Mouse (Mus musculus) gastrocnemius, postnatal 25 days (tissue): Measurements from ENCODE around the gene Igf2. TPM values are rescaled to one million over a fixed set of nuclear protein-coding genes. Genes with fewer than 3 reads are reported as not detected.

ENCODE experiments used
- DNase-seq: peaks from one replicate; pipeline ENCODE4 v3.0.0; 2022
- microRNA-seq, 2 experiments: library from miRNA; unstranded; fragments of <30 nt; microRNA quantifications; one replicate each; pipeline ENCODE4 v1.2.0; 2021; ENCODE audit warnings: borderline replicate concordance in 2 of 2
- total RNA-seq, 2 experiments: library from RNA; stranded (reverse); gene quantifications; 1 replicate in 1 of 2; 2 replicates in 1 of 2; pipeline ENCODE4 v1.2.3; 2021

The Igf2 gene
- total RNA-seq, 2 experiments from 2014 or later: 251 to 313 TPM

DNA sequence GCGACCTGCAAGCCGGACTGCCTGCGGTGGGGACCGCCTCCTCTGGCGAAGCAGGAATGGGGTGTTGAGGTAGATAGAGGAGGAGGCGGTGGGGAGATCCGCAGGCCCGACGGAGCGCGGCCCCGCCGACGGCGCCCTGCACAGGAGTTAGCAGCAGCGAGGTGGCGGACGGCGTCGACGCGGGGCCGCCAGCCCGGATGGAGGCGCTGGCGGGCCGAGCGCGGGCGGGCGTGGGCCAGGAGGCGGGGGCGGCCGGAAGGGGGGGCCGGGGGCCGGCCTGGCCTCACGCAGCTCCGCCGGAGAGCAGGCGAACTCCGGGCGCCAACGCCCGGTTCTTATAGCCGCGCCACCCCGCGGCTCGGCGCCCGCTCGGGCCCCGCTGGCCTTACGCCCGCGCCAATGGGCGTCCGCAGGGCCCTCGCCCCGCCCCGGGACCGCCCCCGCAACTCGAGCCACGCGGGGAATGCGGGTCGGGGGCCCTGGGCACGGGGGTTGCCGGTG is 7.4 kb downstream of the Igf2 start:
- DNase-seq: peak; percentile 52

DNA sequence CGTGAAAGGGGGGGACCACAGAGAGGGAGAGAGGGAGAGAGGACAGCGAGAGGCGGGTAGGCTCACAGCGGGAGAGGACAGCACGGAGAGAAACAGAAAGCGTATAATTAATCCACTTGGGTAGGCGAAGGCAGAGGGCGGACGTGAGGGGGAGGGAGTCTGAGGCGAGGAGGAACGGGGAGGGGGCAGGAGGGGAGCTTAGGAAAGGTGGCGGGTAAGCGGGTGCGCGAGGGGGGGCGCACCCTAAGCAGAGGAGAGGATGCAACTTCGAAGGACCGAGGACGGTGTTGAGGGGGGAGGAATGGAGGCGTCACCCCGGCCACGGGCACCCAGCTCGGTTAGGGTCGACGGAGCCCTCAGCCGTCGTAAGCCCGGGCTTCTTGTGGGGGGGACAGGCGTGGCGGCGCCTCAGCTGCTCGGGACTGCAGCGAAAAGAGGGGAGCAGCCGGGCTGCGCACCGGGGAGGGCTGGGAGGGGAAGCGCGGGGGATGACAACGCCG is 7.9 kb downstream of the Igf2 start:
- DNase-seq: no peak

DNA sequence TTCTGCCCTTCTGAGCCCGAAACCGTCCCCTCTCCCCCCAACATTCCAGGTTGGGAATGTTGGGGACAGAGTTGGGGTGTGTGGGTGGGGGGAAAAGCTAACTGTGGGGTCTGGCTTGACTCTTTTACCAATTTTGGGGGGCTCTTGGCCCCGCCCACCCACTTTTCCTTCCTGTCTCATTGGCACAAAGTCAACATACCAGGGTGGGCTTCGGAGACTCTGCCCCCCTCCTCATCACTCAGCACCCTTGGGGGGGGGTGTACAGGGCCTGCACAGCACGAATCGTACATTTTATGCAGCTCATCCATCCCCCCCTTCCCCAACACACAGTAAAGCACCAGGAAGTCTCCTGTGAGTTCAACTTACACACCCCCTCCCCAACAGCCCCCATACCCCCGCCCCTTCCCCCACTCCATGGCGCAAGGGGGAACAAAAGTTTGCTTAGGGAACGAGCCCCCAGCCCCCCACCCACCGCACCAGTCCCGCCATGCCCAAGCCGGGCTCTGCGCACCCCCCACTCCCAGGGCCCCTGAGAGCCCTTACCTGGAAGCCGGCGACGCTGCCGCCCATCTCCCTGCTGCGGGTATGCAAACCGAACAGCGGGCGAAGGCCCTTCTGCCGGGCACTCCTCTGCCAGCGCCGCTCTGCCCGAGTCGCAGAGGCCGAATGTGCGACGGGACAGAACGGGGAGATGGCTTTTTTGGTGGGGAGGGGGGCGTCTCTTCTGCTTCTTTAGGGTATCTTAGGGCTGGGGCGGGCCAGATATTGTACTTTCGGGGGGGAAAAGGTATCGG is 8.6 kb downstream of the Igf2 start:
- DNase-seq: no peak

DNA sequence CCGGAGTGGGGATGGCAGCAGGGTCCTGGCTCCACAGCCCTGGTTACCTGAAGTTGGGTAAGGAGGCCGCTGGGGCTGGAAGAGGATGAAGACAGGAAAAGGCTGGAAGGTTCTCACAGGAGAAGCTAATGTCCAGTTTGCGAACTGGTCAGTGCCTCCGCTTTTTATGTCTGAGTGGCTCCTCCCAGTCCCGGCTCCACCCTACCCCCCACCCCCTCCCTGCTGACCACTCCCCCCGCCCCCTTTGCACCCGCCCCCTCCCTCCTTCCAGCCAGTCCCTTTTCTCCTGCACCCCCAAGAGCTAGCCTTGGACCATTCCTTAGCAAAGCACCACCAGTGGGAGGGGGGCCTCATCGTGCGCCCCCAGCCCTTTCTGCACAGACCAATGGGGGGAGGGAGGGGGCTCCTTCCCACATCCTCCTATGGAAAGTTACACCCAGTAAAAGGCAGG is 9.2 kb downstream of the Igf2 start:
- no peak for DNase-seq

DNA sequence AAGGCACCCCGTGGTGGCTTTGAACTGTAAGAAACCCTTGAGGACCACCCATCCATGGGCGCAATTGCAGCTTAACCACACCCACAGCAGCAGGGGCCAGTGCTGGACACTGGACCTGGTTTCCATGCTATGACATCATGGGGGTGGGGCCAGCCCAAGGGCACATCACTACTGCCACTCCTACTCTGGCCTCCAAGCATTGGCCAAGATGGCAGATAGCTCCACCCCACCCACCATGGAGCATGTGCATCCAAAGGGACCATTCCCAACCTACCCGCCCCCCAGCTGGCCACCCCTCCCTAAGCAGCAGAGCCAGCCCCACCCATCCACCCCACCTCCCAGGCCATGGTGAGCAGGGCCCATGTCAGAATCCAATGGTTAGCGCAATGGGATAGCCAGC is 10.6 kb downstream of the Igf2 start:
- DNase-seq: no peak

DNA sequence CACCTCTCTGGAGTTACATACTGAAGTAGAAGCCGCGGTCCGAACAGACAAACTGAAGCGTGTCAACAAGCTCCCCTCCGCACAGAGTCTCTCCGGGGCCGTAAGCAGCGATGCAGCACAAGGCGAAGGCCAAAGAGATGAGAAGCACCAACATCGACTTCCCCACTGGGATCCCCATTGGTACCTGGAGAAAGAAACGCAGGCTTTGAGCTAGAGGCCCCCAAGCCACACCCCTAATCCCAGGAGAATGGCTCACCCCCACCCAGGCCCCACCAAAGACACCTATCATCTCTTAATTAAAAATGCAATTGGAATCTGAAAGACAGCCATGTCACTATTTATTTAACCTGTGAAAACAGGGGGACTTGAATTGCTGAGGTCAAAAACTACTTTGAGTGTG is 11.0 kb downstream of the Igf2 start:
- no peak for DNase-seq

DNA sequence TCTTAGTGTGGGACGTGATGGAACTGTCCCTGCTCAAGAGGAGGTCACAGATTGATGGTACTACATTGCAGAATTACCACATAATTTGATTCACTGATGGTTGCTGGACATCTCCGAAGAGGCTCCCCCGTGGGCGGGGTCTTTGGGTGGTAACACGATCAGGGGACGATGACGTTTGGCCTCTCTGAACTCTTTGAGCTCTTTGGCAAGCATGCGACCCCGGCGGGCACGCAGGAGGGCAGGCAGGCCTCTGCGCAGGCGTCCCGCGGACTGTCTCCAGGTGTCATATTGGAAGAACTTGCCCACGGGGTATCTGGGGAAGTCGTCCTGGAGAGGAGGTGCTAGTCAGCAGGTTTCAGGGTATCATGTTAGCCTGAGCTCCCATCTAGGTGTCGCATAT is 12.9 kb downstream of the Igf2 start:
- DNase-seq: no peak

DNA sequence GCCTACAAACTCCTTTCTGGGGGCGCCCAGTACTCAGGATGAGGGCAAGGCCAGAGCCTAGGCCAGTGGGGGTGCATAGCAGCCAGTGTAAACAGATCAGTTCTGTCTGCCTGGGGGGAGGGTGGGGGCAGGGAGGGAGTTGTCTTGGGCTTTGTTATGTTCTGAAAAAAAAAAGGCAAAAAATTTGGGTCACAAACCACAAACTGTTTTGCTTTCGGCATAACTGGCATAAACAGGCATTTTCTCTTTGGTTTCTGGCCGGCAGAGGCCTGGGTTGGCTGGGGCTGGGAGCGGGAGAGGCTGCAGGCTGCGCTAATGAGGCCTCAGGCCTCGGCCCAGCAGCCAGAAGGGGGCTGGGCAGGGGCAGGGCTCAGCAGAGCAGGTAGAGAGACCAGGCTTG is 19.9 kb downstream of the Igf2 start:
- no peak for DNase-seq

DNA sequence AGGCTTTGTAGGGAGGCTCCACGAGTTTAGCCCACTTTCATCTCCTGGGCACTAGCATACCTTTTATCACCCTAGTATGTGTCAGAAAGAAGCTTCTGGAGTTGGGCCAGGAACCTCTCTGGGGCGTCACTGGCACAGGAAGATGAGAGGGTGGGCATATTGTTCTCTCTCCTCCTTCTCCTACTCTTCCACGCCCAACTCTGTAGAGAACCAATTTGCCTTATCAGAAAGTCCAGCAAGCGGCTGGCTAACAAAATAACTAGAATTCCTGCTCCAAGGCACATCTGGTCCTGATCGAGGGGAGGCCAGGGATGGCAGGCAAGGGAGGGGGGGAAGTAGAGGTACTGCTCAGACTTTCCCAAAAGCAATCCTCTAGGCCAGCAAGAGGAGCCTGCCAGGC is 21.6 kb downstream of the Igf2 start:
- no peak for DNase-seq

DNA sequence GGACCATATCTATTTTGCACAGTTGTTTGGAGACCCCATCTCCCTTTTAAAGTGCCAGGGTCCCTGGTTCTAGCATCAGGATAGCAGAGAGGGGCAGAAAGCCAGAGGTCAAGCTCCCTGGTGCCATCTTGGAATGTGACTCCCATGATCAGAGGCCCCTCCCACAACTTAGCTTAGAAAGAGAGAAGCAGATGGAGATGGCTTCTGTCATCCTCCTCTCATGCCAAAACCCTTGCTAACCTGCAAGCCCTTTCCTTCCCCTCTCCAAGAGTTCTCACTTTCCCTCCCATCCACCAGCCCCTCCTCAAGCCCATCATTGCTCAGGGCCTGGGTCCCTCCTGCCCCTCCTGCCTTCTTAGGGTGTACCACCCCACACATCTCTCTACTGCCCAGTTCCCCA is 30.4 kb downstream of the Igf2 start:
- DNase-seq: no peak

DNA sequence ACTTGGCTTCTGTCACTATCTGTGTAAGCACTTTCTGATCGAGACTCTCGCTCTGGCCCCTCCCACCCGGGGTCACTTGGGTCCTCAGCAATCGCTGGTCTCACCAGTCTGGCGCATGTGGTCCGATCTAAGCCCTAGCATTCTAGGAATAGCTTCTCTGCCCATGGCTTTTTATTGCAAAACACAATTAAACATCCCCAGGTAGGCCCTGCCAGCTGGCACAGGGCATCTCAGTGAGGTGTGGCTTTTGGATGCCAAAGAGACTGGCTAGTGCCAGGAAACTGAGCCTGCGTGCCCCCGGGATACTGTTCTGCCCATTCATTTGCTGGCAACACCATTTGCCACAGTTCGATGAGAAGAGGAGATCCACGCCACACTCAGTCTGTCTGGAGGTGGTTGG is 35.9 kb downstream of the Igf2 start:
- DNase-seq: no peak

DNA sequence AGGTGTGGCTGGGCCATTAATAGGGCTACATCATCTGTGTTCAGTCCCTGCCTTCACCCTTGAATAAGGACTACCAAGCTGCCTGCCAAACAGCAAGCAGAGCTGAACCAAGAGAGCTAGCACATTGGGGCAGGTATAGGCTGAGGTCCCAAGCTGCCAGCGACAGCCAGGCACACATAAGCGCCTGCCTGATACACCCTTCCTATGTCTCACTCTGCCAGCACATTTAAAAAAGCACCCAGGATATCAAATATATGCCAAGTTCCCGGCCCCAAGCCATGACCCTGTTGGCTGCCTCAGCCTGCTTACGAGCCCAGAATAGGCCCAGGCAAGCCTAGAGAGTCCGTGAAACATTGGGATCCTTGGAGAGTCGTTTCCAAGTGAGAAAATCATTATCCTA is 36.8 kb downstream of the Igf2 start:
- DNase-seq: peak; percentile 78

DNA sequence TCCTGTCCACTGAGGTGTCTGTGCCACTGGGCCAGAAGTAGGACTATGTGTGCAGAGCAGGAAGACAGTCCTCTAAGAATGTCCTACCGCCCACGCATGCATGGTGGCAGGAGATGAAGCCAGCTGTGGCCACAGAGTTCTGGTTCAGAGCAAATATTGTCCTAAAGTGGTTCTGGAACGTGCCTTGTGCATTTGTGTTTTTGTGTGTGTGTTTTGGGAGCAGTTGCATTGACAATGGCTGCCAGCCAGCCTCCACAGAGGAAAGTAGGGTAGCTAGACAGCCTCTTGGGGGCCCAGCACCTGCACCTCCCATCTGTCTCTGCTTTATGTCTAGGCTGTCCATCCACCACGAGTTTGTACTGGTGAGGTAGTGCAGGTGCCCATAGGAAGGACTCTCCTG is 44.4 kb downstream of the Igf2 start:
- DNase-seq: no peak

DNA sequence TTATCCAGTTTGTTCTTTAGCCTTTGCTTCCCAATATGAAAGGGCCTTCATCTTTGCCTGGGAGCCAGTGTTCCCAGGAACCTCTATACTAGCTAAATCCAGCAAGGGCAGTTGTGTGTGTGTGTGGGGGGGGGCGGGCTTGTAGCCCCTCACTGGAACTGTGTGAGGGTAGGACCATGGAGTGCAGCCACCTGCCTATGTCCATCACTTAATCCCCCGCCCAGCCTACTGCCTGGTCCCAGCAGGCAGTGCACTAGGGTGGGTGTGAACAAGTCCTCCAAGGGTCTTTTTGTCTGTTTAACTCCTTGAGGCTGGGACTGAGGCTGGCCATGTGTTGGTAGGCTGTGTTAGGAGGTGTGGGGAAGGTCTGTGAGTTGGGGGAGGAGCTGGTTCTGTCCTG is 53.5 kb downstream of the Igf2 start:
- no peak for DNase-seq

DNA sequence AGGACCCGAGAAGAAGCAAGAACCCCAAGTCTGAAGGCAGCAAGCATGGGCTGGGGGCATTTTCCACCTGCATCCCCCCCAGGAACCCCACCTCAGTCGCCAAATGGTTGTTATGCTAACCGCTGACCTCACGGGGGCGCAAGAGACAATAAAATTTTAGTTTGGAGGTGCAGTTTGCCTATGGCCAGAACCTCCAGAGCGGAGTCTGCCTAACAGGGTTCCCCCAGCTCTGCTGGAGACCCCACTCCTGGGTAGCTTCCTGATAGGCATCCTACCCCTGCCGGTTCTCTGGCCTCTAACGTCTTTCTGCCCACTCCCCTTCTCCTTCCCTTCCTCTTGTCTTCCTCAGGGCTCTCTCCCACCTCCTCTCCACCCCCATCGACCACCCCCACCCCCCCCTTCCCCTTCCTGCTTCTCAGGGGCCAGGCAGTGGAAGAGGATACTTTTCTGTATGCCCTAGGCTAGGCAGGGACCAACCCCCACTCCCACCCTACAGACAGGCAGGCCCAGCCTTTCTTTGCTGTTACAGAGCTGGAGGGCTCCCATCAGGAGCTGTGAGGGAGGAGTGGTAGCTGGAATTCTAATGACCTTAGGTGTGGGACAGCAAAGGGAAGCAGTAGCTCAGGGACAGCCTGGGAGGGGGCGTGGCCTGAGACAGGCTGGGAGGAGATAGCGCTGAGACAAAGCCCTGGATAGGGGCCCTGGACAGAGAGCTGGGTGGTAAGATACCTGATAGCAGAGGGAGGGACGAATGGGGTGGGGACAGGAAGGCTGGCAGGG is 55.8 kb downstream of the Igf2 start:
- DNase-seq: no peak

DNA sequence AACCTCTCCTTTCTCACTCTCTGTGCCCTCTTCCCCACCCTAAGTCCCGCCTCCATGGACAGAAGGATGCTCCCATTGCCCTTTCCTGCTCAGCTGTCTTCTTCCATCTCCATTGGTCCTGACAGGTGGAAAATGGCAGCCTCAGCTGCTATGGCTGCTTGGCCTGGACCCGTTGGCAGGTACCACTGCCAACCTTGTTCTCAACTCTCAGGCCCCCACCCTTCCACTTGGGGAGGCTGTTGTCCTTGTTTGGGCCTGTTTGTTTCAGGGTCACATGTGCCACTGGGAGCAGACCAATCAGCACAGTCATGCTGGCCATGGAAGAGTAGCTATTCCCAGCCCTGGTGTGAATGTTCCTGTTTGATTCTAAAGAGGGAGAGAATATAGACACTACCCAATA is 65.7 kb downstream of the Igf2 start:
- peak; percentile 90 for DNase-seq

Small RNA genes lying within 50 kb of the gene (microRNA-seq; reads per million reads assigned to microRNA genes)
- gene Mir483: 1,127 to 1,736 reads per million in 2 experiments

Other genes starting within 250 kb of the Igf2 start
- gene Syt8, start 232.0 kb downstream of the Igf2 start, total RNA-seq: not detected
- over 10,000 TPM; 16,193 to 17,938 TPM for gene Tnni2, start 225.0 kb downstream of the Igf2 start, total RNA-seq
- gene Lsp1, start 206.0 kb downstream of the Igf2 start, total RNA-seq: 10 to 100 TPM; 43.2 to 60.3 TPM
- over 10,000 TPM; 28,170 to 31,317 TPM for gene Tnnt3, start 168.0 kb downstream of the Igf2 start, total RNA-seq
- gene Mrpl23, start 134.1 kb downstream of the Igf2 start, total RNA-seq: 10 to 100 TPM in 1 of 2 experiments, 1 to 10 TPM in 1; 8.6 to 18.3 TPM
- under 1 TPM in 1 of 2 experiments, not detected in 1; 0.08 TPM for gene Gm49394, start 3.1 kb upstream of the Igf2 start, total RNA-seq
- gene Ins2, start 76.6 kb upstream of the Igf2 start, total RNA-seq: not detected